Mouse (Mus musculus): ENCODE measurements at regions not wholly inside any gene's neighbourhood (a gene's known extent, or its start where the extent isn't known, plus 50 kb on each side); places are given as distances from the start of the nearest gene placed in this dataset.

GRCm38 (mm10) chr14:106669281-106669680 is 563.3 kb downstream of the Trim52 start:
- 61% methylated on average over 4 of the region's 4 CpGs for WGBS

GRCm38 (mm10) chr14:106677970-106678369 is 572.0 kb downstream of the Trim52 start:
- Histone ChIP-seq H3K27ac (ENCODE audit: low read depth, low read length) (no peak overlapping the region), H3K4me3 (ENCODE audit: low read depth, low read length) (no peak overlapping the region), H3K27me3 (ENCODE audit: control insufficient read depth, insufficient read depth, low read length) (no peaks in the 10 kb centered on the region), H3K36me3 (ENCODE audit: control insufficient read depth, insufficient read depth, low read length) (no peaks in the 10 kb centered on the region), H3K9ac (ENCODE audit: low read length) (no peak overlapping the region), H3K4me2 (no peak overlapping the region), H3K4me1 (ENCODE audit: control insufficient read depth, insufficient read depth, low read length) (no peaks in the 10 kb centered on the region), H3K9me3 (ENCODE audit: control insufficient read depth, low read length) (no peaks in the 10 kb centered on the region)
- DNase-seq (ENCODE audit: low spot score, missing footprints) (no peak), ATAC-seq (ENCODE audit: low FRiP score) (no peak)
- 68% methylated on average over 2 of the region's 2 CpGs for WGBS

More at GRCm38 (mm10) chr14:106669281-106669680, 563.3 kb downstream of the Trim52 start:
- Histone ChIP-seq H3K36me3 (ENCODE audit: control insufficient read depth, insufficient read depth, low read length) (no peaks in the 10 kb centered on the region), H3K9me3 (ENCODE audit: control insufficient read depth, low read length) (no peaks in the 10 kb centered on the region), H3K4me1 (ENCODE audit: control insufficient read depth, insufficient read depth, low read length) (no peaks in the 10 kb centered on the region), H3K4me3 (ENCODE audit: low read depth, low read length) (no peak overlapping the region), H3K9ac (ENCODE audit: low read length) (no peak overlapping the region), H3K27ac (ENCODE audit: low read depth, low read length) (no peak overlapping the region), H3K4me2 (no peak overlapping the region), H3K27me3 (ENCODE audit: control insufficient read depth, insufficient read depth, low read length) (no peaks in the 10 kb centered on the region)
- DNase-seq (ENCODE audit: low spot score, missing footprints) (no peak), ATAC-seq (ENCODE audit: low FRiP score) (no peak)

GRCm38 (mm10) chr14:106681193-106681592 is 575.2 kb downstream of the Trim52 start:
- Histone ChIP-seq H3K27ac (ENCODE audit: low read depth, low read length) (no peak overlapping the region), H3K4me2 (no peak overlapping the region), H3K4me3 (ENCODE audit: low read depth, low read length) (no peak overlapping the region), H3K9ac (ENCODE audit: low read length) (no peak overlapping the region), H3K9me3 (ENCODE audit: control insufficient read depth, low read length) (no peaks in the 10 kb centered on the region), H3K27me3 (ENCODE audit: control insufficient read depth, insufficient read depth, low read length) (no peaks in the 10 kb centered on the region), H3K4me1 (ENCODE audit: control insufficient read depth, insufficient read depth, low read length) (no peaks in the 10 kb centered on the region), H3K36me3 (ENCODE audit: control insufficient read depth, insufficient read depth, low read length) (no peaks in the 10 kb centered on the region)
- no peak for DNase-seq (ENCODE audit: low spot score, missing footprints)
- WGBS, result 78% methylated on average over 4 of the region's 4 CpGs
- no peak for ATAC-seq (ENCODE audit: low FRiP score)

GRCm38 (mm10) chr14:106687361-106687760 is 581.4 kb downstream of the Trim52 start:
- Histone ChIP-seq H3K4me1 (ENCODE audit: control insufficient read depth, insufficient read depth, low read length) (no peaks in the 10 kb centered on the region), H3K27ac (ENCODE audit: low read depth, low read length) (no peak overlapping the region), H3K9me3 (ENCODE audit: control insufficient read depth, low read length) (no peaks in the 10 kb centered on the region), H3K27me3 (ENCODE audit: control insufficient read depth, insufficient read depth, low read length) (no peaks in the 10 kb centered on the region), H3K4me2 (no peak overlapping the region), H3K9ac (ENCODE audit: low read length) (no peak overlapping the region), H3K36me3 (ENCODE audit: control insufficient read depth, insufficient read depth, low read length) (no peaks in the 10 kb centered on the region), H3K4me3 (ENCODE audit: low read depth, low read length) (no peak overlapping the region)
- DNase-seq (ENCODE audit: low spot score, missing footprints) (peak; percentile 54), ATAC-seq (ENCODE audit: low FRiP score) (no peak)
- 85% methylated on average over 3 of the region's 3 CpGs for WGBS

GRCm38 (mm10) chr14:106714020-106714419 is 608.0 kb downstream of the Trim52 start:
- 87% methylated on average over 2 of the region's 2 CpGs for WGBS
- no peak overlapping the region for H3K9ac ChIP-seq (ENCODE audit: low read length)
- H3K9me3 ChIP-seq (ENCODE audit: control insufficient read depth, low read length), result no peaks in the 10 kb centered on the region
- H3K4me1 ChIP-seq (ENCODE audit: control insufficient read depth, insufficient read depth, low read length), result no peaks in the 10 kb centered on the region
- no peak overlapping the region for H3K4me3 ChIP-seq (ENCODE audit: low read depth, low read length)
- DNase-seq (ENCODE audit: low spot score, missing footprints) (no peak), ATAC-seq (ENCODE audit: low FRiP score) (no peak)
- no peaks in the 10 kb centered on the region for H3K27me3 ChIP-seq (ENCODE audit: control insufficient read depth, insufficient read depth, low read length)
- H3K4me2 ChIP-seq, result no peak overlapping the region
- H3K36me3 ChIP-seq (ENCODE audit: control insufficient read depth, insufficient read depth, low read length), result no peaks in the 10 kb centered on the region
- no peak overlapping the region for H3K27ac ChIP-seq (ENCODE audit: low read depth, low read length)

GRCm38 (mm10) chr14:106733825-106734224 is 627.8 kb downstream of the Trim52 start:
- no peak overlapping the region for H3K4me3 ChIP-seq (ENCODE audit: low read depth, low read length)
- H3K4me1 ChIP-seq (ENCODE audit: control insufficient read depth, insufficient read depth, low read length), result no peaks in the 10 kb centered on the region
- H3K27me3 ChIP-seq (ENCODE audit: control insufficient read depth, insufficient read depth, low read length), result no peaks in the 10 kb centered on the region
- WGBS, result 76% methylated on average over 4 of the region's 4 CpGs
- H3K27ac ChIP-seq (ENCODE audit: low read depth, low read length), result no peak overlapping the region
- H3K9ac ChIP-seq (ENCODE audit: low read length), result no peak overlapping the region
- H3K4me2 ChIP-seq, result no peak overlapping the region
- H3K36me3 ChIP-seq (ENCODE audit: control insufficient read depth, insufficient read depth, low read length), result no peaks in the 10 kb centered on the region
- no peaks in the 10 kb centered on the region for H3K9me3 ChIP-seq (ENCODE audit: control insufficient read depth, low read length)
- ATAC-seq (ENCODE audit: low FRiP score), result no peak
- DNase-seq (ENCODE audit: low spot score, missing footprints), result no peak

DNA sequence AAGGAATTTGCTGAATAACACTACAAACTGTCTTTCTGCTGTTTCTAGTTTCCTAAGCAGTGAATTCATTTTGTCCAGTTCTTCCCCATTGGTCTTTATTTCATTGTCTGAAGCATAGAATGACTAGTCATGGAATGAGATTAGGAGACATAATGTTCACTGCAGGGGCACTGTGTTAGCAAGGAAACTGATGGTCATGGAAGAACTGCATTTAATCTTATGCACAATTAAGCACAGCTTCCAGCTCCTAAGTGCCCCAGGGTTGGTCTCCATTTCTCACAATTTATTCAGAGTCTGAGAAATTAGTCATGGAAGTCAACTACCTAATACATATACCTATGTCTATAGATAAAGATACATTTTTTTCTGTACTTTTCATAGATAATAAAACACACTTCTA is 634.9 kb downstream of the Trim52 start:
- no peak overlapping the region for H3K9ac ChIP-seq (ENCODE audit: low read length)
- H3K4me3 ChIP-seq (ENCODE audit: low read depth, low read length), result no peak overlapping the region
- no peak for DNase-seq (ENCODE audit: low spot score, missing footprints)
- H3K36me3 ChIP-seq (ENCODE audit: control insufficient read depth, insufficient read depth, low read length), result no peaks in the 10 kb centered on the region
- no peak overlapping the region for H3K4me2 ChIP-seq
- no peaks in the 10 kb centered on the region for H3K9me3 ChIP-seq (ENCODE audit: control insufficient read depth, low read length)
- no peaks in the 10 kb centered on the region for H3K4me1 ChIP-seq (ENCODE audit: control insufficient read depth, insufficient read depth, low read length)
- H3K27ac ChIP-seq (ENCODE audit: low read depth, low read length), result no peak overlapping the region
- 0 out of 2 replicates have a peak, but pooled peaks have one; percentile 38 for ATAC-seq (ENCODE audit: low FRiP score)
- no peaks in the 10 kb centered on the region for H3K27me3 ChIP-seq (ENCODE audit: control insufficient read depth, insufficient read depth, low read length)

- ATAC-seq (ENCODE audit: low FRiP score) (no peak), DNase-seq (ENCODE audit: low spot score, missing footprints) (no peak)
- no peaks in the 10 kb centered on the region for H3K9me3 ChIP-seq (ENCODE audit: control insufficient read depth, low read length)
- no peak overlapping the region for H3K27ac ChIP-seq (ENCODE audit: low read depth, low read length)
- H3K4me1 ChIP-seq (ENCODE audit: control insufficient read depth, insufficient read depth, low read length), result no peaks in the 10 kb centered on the region
- H3K27me3 ChIP-seq (ENCODE audit: control insufficient read depth, insufficient read depth, low read length), result no peaks in the 10 kb centered on the region
- WGBS, result 92% methylated on average over 3 of the region's 3 CpGs
- no peak overlapping the region for H3K9ac ChIP-seq (ENCODE audit: low read length)
- H3K4me3 ChIP-seq (ENCODE audit: low read depth, low read length), result no peak overlapping the region
- H3K36me3 ChIP-seq (ENCODE audit: control insufficient read depth, insufficient read depth, low read length), result no peaks in the 10 kb centered on the region
- no peak overlapping the region for H3K4me2 ChIP-seq
Measured at GRCm38 (mm10) chr14:106760150-106760549, 654.2 kb downstream of the Trim52 start.

GRCm38 (mm10) chr14:106763089-106763605 is 657.1 kb downstream of the Trim52 start:
- H3K9me3 ChIP-seq (ENCODE audit: control insufficient read depth, low read length), result no peaks in the 10 kb centered on the region
- H3K4me2 ChIP-seq, result no peak overlapping the region
- H3K4me1 ChIP-seq (ENCODE audit: control insufficient read depth, insufficient read depth, low read length), result no peaks in the 10 kb centered on the region
- H3K9ac ChIP-seq (ENCODE audit: low read length), result no peak overlapping the region
- H3K27ac ChIP-seq (ENCODE audit: low read depth, low read length), result no peak overlapping the region
- ATAC-seq (ENCODE audit: low FRiP score) (no peak), DNase-seq (ENCODE audit: low spot score, missing footprints) (no peak)
- H3K4me3 ChIP-seq (ENCODE audit: low read depth, low read length), result no peak overlapping the region
- H3K36me3 ChIP-seq (ENCODE audit: control insufficient read depth, insufficient read depth, low read length), result no peaks in the 10 kb centered on the region
- H3K27me3 ChIP-seq (ENCODE audit: control insufficient read depth, insufficient read depth, low read length), result no peaks in the 10 kb centered on the region
- 88% methylated on average over 2 of the region's 2 CpGs for WGBS

Data from midbrain, embryonic 11.5 days (tissue).